Mouse (Mus musculus): ENCODE data around the gene Ppp1r9a. TPM values are rescaled to one million over a fixed set of nuclear protein-coding genes. Genes with fewer than 3 reads are reported as not detected.
A peak's percentile ranks its signal among the peaks of the same experiment; 100 is the strongest.

The Ppp1r9a gene
- polyA plus RNA-seq, 1 experiment from 2014 or later: 30.5 TPM

DNA sequence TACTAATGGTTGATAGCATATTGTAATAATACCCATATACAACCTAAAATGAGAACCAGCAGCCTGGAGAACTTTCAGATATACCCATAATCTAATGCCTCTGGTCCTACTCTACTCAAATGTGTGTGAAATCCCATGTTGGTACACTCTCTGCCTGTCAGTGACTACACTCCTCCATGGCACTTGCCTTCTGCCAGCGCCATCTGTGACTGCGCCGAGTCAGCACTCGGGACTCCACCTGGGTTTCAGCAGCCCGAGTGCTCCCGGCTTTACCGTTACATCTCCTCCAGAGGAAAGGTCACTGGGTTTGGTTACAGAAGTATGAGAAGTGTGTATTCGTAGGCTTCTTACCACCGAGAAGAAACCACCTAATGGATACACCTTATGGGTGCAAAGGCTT is 89.6 kb downstream of the Ppp1r9a start:
- Histone ChIP-seq H3K4me1 (peaks cover 21% of the 10 kb centered on the region), H3K27ac (replicated peaks) (no peak overlapping the region), H3K4me3 (no peak overlapping the region), H3K36me3 (no peaks in the 10 kb centered on the region), H3K4me2 (replicated peaks) (no peak overlapping the region), H3K9ac (replicated peaks) (no peak overlapping the region), H3K27me3 (no peaks in the 10 kb centered on the region), H3K9me3 (no peaks in the 10 kb centered on the region)
- no peak for ATAC-seq (ENCODE audit: low FRiP score, low read depth)
- 92% methylated on average over 9 of the region's 9 CpGs for WGBS

DNA sequence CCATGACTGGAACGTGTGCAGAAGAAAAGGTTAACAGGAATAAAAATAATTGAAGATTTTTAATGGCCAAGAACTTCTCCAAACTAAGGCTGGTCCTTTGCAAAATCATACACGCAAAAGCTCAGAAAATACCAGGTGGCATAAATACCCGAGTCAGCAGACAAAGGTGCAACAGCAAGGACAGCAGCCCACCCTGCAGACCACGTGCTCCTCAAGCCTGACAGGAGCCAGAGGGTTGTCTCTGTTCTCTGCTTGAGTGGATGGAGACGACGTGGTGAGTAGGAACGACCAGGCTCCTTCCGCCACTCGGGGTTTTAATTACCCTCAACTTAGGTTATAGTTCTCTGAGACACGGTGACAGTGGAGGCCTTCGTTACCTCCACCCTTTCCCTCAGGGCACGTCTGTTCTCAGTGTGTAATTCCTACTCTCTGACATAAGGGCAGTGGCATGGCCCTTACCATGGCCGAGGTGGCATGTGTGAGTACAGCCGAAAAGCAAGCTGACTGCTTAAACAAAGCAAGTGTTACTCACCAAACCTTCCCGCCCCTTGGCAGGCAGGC is 91.0 kb downstream of the Ppp1r9a start:
- Histone ChIP-seq H3K27me3 (no peaks in the 10 kb centered on the region), H3K4me2 (replicated peaks) (peak overlapping the region; percentile 41), H3K9ac (replicated peaks) (no peak overlapping the region), H3K9me3 (no peaks in the 10 kb centered on the region), H3K36me3 (no peaks in the 10 kb centered on the region), H3K27ac (replicated peaks) (peak overlapping the region; percentile 35; the same call in 1 of the 2 replicates), H3K4me1 (peaks cover 17% of the 10 kb centered on the region), H3K4me3 (peak overlapping the region; percentile 19; the same call in 1 of the 2 replicates)
- ATAC-seq (ENCODE audit: low FRiP score, low read depth): peak; percentile 72
- 42% methylated on average over 15 of the region's 15 CpGs for WGBS

DNA sequence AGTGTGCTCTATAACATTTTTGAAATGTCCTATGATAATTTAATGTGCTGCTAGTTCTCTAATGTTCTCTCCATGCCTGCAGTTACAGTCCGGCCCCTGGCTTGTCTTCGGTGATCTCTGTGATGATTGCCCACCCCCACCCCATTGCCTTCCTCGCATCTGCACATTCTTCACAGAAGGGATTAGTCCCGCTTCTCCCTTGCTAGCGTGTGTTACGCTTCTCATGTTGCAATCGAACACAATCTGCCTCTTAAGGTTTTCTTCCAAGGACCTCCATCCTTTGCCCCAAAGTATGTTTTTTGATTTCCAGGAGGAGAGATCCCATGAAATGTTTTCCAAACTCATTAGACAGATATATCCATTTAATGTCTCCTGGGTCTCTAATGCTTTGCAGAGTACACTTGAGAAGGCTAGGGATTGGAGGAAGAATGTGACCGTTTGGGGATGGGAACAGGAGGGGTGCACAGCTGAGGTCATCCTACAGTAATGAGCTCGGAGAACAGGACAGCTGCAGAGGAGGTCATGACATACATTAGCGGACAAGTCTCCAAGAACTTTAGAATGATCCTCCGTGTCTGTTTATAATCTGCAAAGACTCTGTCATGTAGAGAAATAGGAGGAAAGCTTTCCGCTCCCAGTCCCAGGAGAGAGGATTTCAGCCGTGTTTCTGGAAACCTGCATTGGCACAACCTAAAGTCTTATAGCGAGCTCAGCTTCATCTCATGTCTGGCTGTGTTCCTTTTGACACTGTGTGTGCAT is 91.6 kb downstream of the Ppp1r9a start:
- ATAC-seq (ENCODE audit: low FRiP score, low read depth): peak; percentile 84
- peak overlapping the region; percentile 35; the same call in 1 of the 2 replicates for H3K27ac ChIP-seq (replicated peaks)
- H3K4me2 ChIP-seq (replicated peaks): peak overlapping the region; percentile 41
- H3K4me1 ChIP-seq: peaks cover 18% of the 10 kb centered on the region
- no peaks in the 10 kb centered on the region for H3K27me3 ChIP-seq
- H3K4me3 ChIP-seq: peak overlapping the region; percentile 19; the same call in 1 of the 2 replicates
- no peaks in the 10 kb centered on the region for H3K9me3 ChIP-seq
- H3K36me3 ChIP-seq: no peaks in the 10 kb centered on the region
- H3K9ac ChIP-seq (replicated peaks): no peak overlapping the region
- 15% methylated on average over 14 of the region's 14 CpGs for WGBS

DNA sequence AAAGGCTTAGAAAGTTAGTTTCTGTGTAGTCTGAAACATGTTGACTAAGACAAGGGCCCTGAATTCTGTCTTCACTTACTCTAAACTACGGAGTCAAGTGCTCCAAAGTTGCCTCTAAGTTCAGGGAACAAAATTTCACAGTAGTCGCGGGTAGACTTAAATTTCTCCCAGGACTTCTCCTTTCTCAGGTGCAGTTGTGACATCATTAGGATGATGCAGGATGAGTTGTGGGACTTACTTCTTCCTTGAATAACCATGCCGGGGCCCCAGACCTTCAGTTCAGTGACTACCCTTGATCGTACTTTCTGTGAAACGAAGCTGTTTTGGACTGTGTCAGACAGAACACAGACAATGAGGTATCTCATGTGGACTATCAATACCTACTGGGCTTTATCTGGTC is 94.9 kb downstream of the Ppp1r9a start:
- WGBS: 97% methylated on average over 6 of the region's 6 CpGs
- ATAC-seq (ENCODE audit: low FRiP score, low read depth): no peak
- no peak overlapping the region for H3K27ac ChIP-seq (replicated peaks)
- H3K4me3 ChIP-seq: no peak overlapping the region
- H3K27me3 ChIP-seq: no peaks in the 10 kb centered on the region
- no peaks in the 10 kb centered on the region for H3K36me3 ChIP-seq
- H3K9me3 ChIP-seq: no peaks in the 10 kb centered on the region
- H3K9ac ChIP-seq (replicated peaks): no peak overlapping the region
- peaks cover 18% of the 10 kb centered on the region for H3K4me1 ChIP-seq
- H3K4me2 ChIP-seq (replicated peaks): no peak overlapping the region

DNA sequence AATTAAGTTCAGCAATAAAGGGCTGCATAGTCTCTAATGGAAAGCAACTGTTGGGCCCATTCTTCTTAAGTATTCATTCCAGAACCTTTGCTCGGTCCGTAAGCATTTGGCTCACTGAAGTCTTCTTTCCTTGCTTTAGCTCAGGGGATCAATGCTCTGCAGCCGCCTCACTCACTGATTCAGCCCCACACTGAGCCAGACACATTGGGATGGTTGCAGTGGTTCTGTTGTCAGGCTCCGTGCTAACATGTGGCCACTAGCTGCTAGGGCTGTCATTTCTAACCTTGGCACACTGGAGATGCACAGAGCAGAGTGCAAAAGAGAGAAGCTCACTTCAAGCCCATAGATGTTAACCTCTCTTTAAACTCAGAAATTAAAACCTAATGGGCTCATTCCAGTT is 96.2 kb downstream of the Ppp1r9a start:
- 56% methylated on average over 4 of the region's 4 CpGs for WGBS
- no peaks in the 10 kb centered on the region for H3K9me3 ChIP-seq

DNA sequence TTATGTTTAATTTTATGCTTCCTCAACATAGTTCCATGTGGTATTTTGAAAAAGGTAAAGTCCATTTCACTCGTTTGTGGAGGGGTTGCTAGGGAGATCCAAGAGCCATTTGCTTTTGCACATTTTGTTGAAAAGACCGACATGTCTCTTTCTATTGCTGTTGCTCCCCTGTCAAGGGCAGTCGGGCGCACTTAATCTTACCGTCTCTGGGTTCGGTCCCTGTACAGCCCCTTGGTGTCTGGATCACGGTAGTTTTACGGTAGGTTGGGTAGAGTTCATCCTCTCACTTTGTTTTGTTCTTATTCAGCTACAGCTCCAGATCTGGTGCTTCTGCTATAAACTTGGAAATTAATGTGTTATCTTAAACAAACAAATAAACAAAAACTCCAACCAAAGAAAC is 98.1 kb downstream of the Ppp1r9a start:
- ATAC-seq (ENCODE audit: low FRiP score, low read depth): no peak
- Histone ChIP-seq H3K9me3 (no peaks in the 10 kb centered on the region), H3K4me1 (peaks cover 6% of the 10 kb centered on the region; the same call in 1 of the 2 replicates), H3K27ac (replicated peaks) (no peak overlapping the region), H3K9ac (replicated peaks) (no peak overlapping the region), H3K4me3 (no peak overlapping the region), H3K27me3 (no peaks in the 10 kb centered on the region), H3K36me3 (no peaks in the 10 kb centered on the region), H3K4me2 (replicated peaks) (no peak overlapping the region)
- WGBS: 54% methylated on average over 8 of the region's 8 CpGs

More for the DNA sequence above, 96.2 kb downstream of the Ppp1r9a start:
- Histone ChIP-seq H3K27me3 (no peaks in the 10 kb centered on the region), H3K4me3 (no peak overlapping the region), H3K9ac (replicated peaks) (no peak overlapping the region), H3K27ac (replicated peaks) (no peak overlapping the region), H3K4me1 (peaks cover 14% of the 10 kb centered on the region), H3K36me3 (no peaks in the 10 kb centered on the region), H3K4me2 (replicated peaks) (no peak overlapping the region)
- no peak for ATAC-seq (ENCODE audit: low FRiP score, low read depth)

DNA sequence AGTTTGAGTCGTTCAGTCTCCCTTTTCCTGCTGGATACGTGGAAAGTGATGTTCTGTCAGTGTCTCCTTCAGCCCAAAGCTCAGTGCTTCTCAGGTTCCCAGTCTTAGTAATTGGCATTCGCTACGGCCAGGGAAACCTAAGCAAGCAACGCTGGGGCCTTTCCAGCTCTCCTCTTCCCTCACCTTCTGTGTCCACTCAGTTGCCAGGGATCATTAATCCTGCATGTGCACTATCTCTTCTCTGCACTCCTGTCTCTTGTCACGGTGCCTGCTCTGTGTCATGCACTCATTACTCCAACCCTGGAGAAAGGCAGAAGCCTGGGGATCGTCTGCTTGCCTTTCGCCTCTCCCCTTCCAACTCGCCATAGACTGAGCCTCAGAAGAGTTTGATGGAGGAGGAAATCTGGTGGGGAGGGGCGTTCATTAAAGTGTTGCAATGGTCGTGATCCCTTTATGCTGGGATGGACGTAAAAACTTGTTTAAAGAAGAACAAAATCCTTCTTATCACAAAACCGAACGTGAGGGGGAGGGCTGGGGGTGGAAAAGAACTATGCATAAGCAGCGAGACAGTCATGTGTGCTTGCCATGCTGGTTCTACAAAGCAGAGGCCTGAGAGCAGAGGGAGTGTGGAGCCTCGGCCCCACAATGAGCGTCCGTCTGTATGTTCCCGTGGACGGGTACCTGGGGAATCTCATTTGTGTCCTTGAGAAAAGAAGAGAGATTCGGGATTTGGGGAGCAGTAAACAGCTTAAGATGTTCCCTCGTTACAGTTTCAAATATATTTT is 103.0 kb downstream of the Ppp1r9a start:
- Histone ChIP-seq H3K36me3 (no peaks in the 10 kb centered on the region), H3K9me3 (no peaks in the 10 kb centered on the region), H3K4me2 (replicated peaks) (no peak overlapping the region), H3K4me1 (peaks cover 11% of the 10 kb centered on the region), H3K9ac (replicated peaks) (no peak overlapping the region), H3K27me3 (no peaks in the 10 kb centered on the region), H3K4me3 (no peak overlapping the region), H3K27ac (replicated peaks) (no peak overlapping the region)
- no peak for ATAC-seq (ENCODE audit: low FRiP score, low read depth)
- 61% methylated on average over 22 of the region's 22 CpGs for WGBS

DNA sequence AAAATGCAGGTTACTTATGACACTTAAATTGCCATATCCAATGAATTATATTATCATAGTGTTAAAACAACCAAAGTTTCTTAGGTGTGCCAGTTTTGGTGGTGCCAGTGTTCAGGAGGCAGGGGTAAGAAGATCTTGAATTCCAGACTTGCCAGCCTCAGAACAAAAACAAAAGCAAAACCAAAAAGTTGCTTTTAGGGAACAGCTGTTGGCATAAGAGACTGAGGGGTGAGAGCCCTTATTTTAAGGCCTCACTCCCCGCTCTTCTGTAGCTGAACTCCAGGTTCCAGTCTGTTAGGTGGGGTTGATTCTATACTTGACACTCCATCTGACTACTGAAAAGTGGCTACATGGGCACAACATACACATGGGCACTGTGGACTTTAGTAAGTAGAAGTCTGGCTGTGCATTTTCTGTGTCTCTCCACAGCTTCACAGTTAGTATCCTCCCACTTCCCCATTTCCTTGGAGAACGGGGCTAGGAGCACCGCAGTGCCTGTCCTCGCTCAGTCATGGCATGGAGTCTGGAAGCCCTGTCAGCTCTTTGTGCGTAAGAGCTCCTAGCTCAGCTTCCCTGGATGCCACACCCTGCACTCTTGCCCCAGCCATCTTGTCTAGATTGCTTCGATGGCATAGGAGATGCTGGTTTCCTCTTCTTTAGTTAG is 103.7 kb downstream of the Ppp1r9a start:
- ATAC-seq (ENCODE audit: low FRiP score, low read depth): no peak
- peaks cover 18% of the 10 kb centered on the region for H3K4me1 ChIP-seq
- no peak overlapping the region for H3K27ac ChIP-seq (replicated peaks)
- WGBS: 88% methylated on average over 6 of the region's 6 CpGs
- no peaks in the 10 kb centered on the region for H3K36me3 ChIP-seq
- H3K4me3 ChIP-seq: no peak overlapping the region
- H3K27me3 ChIP-seq: no peaks in the 10 kb centered on the region
- no peaks in the 10 kb centered on the region for H3K9me3 ChIP-seq
- H3K9ac ChIP-seq (replicated peaks): no peak overlapping the region
- H3K4me2 ChIP-seq (replicated peaks): no peak overlapping the region

DNA sequence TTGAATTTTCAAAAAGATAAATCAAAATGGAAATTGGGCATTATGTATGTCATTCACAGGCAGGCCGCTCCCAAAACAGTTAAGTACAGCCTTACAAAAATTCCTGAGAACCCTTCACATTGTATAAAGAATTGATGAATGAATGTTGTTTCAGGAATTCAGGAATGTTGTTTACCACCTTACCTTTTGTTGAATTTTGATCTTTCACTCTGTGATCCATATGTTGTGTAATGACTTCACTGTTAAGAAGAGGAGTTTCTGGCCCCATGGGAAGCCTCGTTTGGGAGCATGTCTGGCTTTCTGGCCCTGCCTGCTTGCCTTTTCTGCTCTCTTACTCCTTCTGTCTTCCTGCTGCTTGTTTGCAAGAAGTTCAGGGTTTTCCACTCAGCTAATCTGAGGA is 105.4 kb downstream of the Ppp1r9a start:
- no peaks in the 10 kb centered on the region for H3K9me3 ChIP-seq
- H3K27ac ChIP-seq (replicated peaks): no peak overlapping the region
- no peaks in the 10 kb centered on the region for H3K27me3 ChIP-seq
- ATAC-seq (ENCODE audit: low FRiP score, low read depth): no peak
- H3K4me2 ChIP-seq (replicated peaks): no peak overlapping the region
- WGBS: 51% methylated on average over 2 of the region's 2 CpGs
- no peak overlapping the region for H3K4me3 ChIP-seq
- H3K9ac ChIP-seq (replicated peaks): no peak overlapping the region
- H3K36me3 ChIP-seq: no peaks in the 10 kb centered on the region
- H3K4me1 ChIP-seq: peaks cover 36% of the 10 kb centered on the region

DNA sequence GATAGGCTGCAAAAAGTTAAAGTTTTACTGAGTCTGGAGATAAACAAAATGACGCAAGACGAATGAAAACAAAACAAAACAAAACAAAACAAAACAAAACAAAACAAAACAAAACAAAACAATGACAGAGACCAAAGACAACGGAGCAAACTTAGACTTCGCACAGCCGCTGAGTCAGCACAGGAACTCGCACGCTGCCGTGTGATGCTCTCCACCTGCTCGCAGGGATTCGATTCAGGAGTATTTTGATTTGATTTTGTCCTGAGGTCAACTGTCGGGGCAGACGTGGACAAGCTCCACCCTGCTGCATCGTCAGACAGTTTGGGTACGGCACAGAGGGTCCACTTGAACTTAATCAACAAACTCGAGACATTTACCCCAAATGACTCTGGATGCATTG is 105.9 kb downstream of the Ppp1r9a start:
- H3K4me1 ChIP-seq: peaks cover 37% of the 10 kb centered on the region
- WGBS: 74% methylated on average over 15 of the region's 15 CpGs
- H3K4me2 ChIP-seq (replicated peaks): no peak overlapping the region
- no peaks in the 10 kb centered on the region for H3K27me3 ChIP-seq
- H3K27ac ChIP-seq (replicated peaks): no peak overlapping the region
- H3K36me3 ChIP-seq: no peaks in the 10 kb centered on the region
- H3K9me3 ChIP-seq: no peaks in the 10 kb centered on the region
- no peak for ATAC-seq (ENCODE audit: low FRiP score, low read depth)
- H3K9ac ChIP-seq (replicated peaks): no peak overlapping the region
- no peak overlapping the region for H3K4me3 ChIP-seq

DNA sequence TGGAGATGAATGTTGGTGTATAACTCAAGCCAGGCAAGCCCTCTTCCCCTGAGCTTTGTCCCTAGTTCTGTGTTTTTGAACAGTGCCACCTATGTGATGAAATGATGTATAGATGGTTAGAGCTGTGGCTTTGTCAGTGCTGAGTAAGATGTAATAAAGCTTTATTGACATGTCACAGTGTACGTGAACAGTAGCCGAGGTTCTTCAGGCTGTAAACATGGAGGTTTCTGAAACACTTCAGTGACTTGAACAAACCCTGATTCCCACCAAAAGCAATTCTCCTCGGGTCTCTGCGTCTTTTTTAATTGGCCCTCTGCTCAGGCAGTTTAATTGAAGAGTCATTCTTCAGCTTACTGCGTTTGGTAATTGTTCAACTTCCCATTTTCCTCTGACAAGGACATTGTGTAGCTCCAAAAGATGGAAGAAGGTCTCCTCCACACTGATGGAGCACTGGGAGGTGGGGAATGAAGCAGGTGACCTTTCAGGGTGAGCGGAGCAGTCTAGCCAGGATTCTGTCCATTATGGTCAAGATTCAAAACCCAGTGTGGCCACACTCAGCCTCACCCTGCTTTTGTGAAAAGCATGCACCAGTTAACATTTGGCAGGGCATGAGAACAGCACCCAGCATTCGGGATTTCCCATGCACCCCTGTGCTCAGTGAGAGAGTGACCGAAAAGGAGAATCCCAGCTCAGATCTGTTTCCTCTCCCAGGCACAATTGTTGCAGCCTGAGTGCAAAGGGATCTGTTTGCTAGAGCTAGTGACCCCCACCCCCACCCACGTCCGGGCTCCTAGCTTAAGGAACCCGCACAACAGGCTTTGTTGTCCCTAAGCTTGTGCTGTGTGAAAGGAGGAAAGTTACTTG is 108.1 kb downstream of the Ppp1r9a start:
- peak overlapping the region; percentile 17 for H3K4me2 ChIP-seq (replicated peaks)
- 0 out of 2 replicates have a peak overlapping the region, but pooled peaks have one; percentile 24 for H3K9ac ChIP-seq (replicated peaks)
- WGBS: 13% methylated on average over 11 of the region's 11 CpGs
- peak; percentile 66 for ATAC-seq (ENCODE audit: low FRiP score, low read depth)
- H3K27me3 ChIP-seq: no peaks in the 10 kb centered on the region
- H3K36me3 ChIP-seq: no peaks in the 10 kb centered on the region
- H3K27ac ChIP-seq (replicated peaks): peak overlapping the region; percentile 46
- H3K4me1 ChIP-seq: peaks cover 33% of the 10 kb centered on the region
- no peaks in the 10 kb centered on the region for H3K9me3 ChIP-seq
- H3K4me3 ChIP-seq: no peak overlapping the region
